ENCODE assay signal across 12 mouse cellular contexts in the genomic region with DNA sequence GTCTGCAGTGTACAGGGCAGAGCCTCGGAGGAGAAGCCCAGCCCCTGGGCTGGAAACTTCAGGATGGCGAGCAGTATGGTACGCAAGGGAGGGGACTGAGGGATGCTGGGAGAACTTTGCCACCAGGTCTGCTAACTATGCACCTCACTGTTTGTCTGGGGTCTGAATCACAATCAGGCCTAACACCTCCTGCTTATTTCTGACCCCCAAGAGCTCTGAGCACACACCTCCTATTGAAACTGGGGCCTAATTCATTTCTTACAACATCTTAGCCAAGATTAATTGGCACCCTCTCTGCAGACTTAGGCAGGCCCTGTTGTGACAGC.
DNase-seq lines count a peak whose midpoint lies in the region; ATAC-seq and TF ChIP-seq lines count a peak whose summit lies in the region.
"Had no signal": no experiment of that assay in that cellular context is flagged by ENCODE, and none has a peak within 500 bp of the region (broad histone marks: within the 10 kb centered on the region; RNA-seq: fewer than 3 reads in every experiment).

No protein-coding gene starts in this region.

- H3K4me2 ChIP-seq in kidney, embryonic 15.5 days = no peak overlapping the region
- H3K4me2 ChIP-seq in kidney, embryonic 16.5 days (replicated peaks; ENCODE audit: low read depth, low read length) = no peak overlapping the region
- H3K4me2 ChIP-seq in hindbrain, postnatal 0 days (ENCODE audit: low read depth, low read length) = no peak overlapping the region

- H3K4me3 ChIP-seq in erythroblast, embryonic 14.5 days (replicated peaks) = peak overlapping the region; percentile 50
- H3K4me3 ChIP-seq in kidney, embryonic 15.5 days (replicated peaks) = no peak overlapping the region
- no peak overlapping the region for H3K4me3 ChIP-seq in kidney, embryonic 16.5 days (ENCODE audit: low read length)
- H3K4me3 ChIP-seq in hindbrain, postnatal 0 days (ENCODE audit: low read length) = no peak overlapping the region
- no peak overlapping the region for H3K4me3 ChIP-seq in olfactory bulb, adult 2 months (ENCODE audit: insufficient read depth, low read depth, low read length)

- peaks cover 88% of the 10 kb centered on the region for H3K36me3 ChIP-seq in erythroblast, embryonic 14.5 days (ENCODE audit: control insufficient read depth)
- 0 out of 2 replicates have a peak, but pooled peaks cover 7% of the 10 kb centered on the region for H3K36me3 ChIP-seq in kidney, embryonic 15.5 days
- no peaks in the 10 kb centered on the region for H3K36me3 ChIP-seq in kidney, embryonic 16.5 days (ENCODE audit: insufficient read depth, low read length)
- H3K36me3 ChIP-seq in hindbrain, postnatal 0 days (ENCODE audit: insufficient read depth, low read length) = no peaks in the 10 kb centered on the region

- 82% methylated on average over 3 of the region's 3 CpGs for WGBS in kidney, embryonic 15.5 days
- 81% methylated on average over 3 of the region's 3 CpGs for WGBS in kidney, embryonic 16.5 days
- WGBS in hindbrain, postnatal 0 days = 78% methylated on average over 3 of the region's 3 CpGs
- 84% methylated on average over 3 of the region's 3 CpGs for WGBS in olfactory bulb, adult 2 months

- DNase-seq in hindbrain, postnatal 0 days (ENCODE audit: low spot score) = no peak
- no peak for DNase-seq in kidney, postnatal 4 days
- DNase-seq in layer of hippocampus, adult 8-10 months (ENCODE audit: low spot score in 2 of 2) = no peak
- DNase-seq: adrenal gland, postnatal 10 days; gastrocnemius, postnatal 10 days; lung, postnatal 14 days had no signal

- peaks cover 100% of the 10 kb centered on the region for H3K4me1 ChIP-seq in erythroblast, embryonic 14.5 days (ENCODE audit: control insufficient read depth)
- peaks cover 52% of the 10 kb centered on the region for H3K4me1 ChIP-seq in kidney, embryonic 15.5 days
- peaks cover 35% of the 10 kb centered on the region for H3K4me1 ChIP-seq in kidney, embryonic 16.5 days (ENCODE audit: insufficient read depth, low read length)
- peaks cover 31% of the 10 kb centered on the region for H3K4me1 ChIP-seq in hindbrain, postnatal 0 days (ENCODE audit: insufficient read depth, low read length)
- H3K4me1 ChIP-seq in olfactory bulb, adult 2 months (ENCODE audit: control insufficient read depth, insufficient read depth, low read length) = peaks cover 48% of the 10 kb centered on the region

- no peak for TF ChIP-seq CTCF in hindbrain, postnatal 0 days (IDR thresholded peaks at IDR 0.05; ENCODE audit: low read depth)
- TF ChIP-seq CTCF in olfactory bulb, adult 2 months (IDR thresholded peaks at IDR 0.05; ENCODE audit: insufficient read depth, low read depth, low read length) = no peak

- no peak; the same call in 1 of the 2 replicates for ATAC-seq in erythroblast, adult 5-6 weeks (replicated peaks; ENCODE audit: low FRiP score, poor library complexity, severe bottlenecking)
- ATAC-seq in kidney, embryonic 15.5 days (replicated peaks; ENCODE audit: low FRiP score) = no peak
- ATAC-seq in kidney, embryonic 16.5 days (ENCODE audit: low FRiP score, low TSS enrichment) = no peak
- ATAC-seq in hindbrain, postnatal 0 days = no peak

- no peaks in the 10 kb centered on the region for H3K27me3 ChIP-seq in erythroblast, embryonic 14.5 days (ENCODE audit: control insufficient read depth)
- no peaks in the 10 kb centered on the region for H3K27me3 ChIP-seq in kidney, embryonic 15.5 days
- no peaks in the 10 kb centered on the region for H3K27me3 ChIP-seq in kidney, embryonic 16.5 days (ENCODE audit: insufficient read depth, low read length)
- no peaks in the 10 kb centered on the region for H3K27me3 ChIP-seq in hindbrain, postnatal 0 days (ENCODE audit: insufficient read depth, low read length)
- H3K27me3 ChIP-seq: Patski had no signal

- H3K9ac ChIP-seq in kidney, embryonic 15.5 days = no peak overlapping the region
- no peak overlapping the region for H3K9ac ChIP-seq in kidney, embryonic 16.5 days (replicated peaks; ENCODE audit: low read length)
- H3K9ac ChIP-seq in hindbrain, postnatal 0 days (replicated peaks; ENCODE audit: low read length) = no peak overlapping the region

- no peak for TF ChIP-seq POLR2A in olfactory bulb, adult 2 months (IDR thresholded peaks at IDR 0.05; ENCODE audit: insufficient read depth, low read depth, low read length)

- no peaks in the 10 kb centered on the region for H3K9me3 ChIP-seq in erythroblast, embryonic 14.5 days (ENCODE audit: control insufficient read depth, low read length)
- no peaks in the 10 kb centered on the region for H3K9me3 ChIP-seq in kidney, embryonic 15.5 days (replicated peaks)
- no peaks in the 10 kb centered on the region for H3K9me3 ChIP-seq in kidney, embryonic 16.5 days (ENCODE audit: low read length)
- H3K9me3 ChIP-seq in hindbrain, postnatal 0 days (ENCODE audit: low read length) = no peaks in the 10 kb centered on the region

- 0 out of 2 replicates have a peak overlapping the region, but pooled peaks have one; percentile 52 for H3K27ac ChIP-seq in kidney, embryonic 15.5 days
- H3K27ac ChIP-seq in kidney, embryonic 16.5 days (ENCODE audit: low read length) = no peak overlapping the region
- 0 out of 2 replicates have a peak overlapping the region, but pooled peaks have one; percentile 5 for H3K27ac ChIP-seq in hindbrain, postnatal 0 days
- 0 out of 2 replicates have a peak overlapping the region, but pooled peaks have one; percentile 49 for H3K27ac ChIP-seq in olfactory bulb, adult 2 months (ENCODE audit: insufficient read depth, low read depth, low read length)
